Mouse (Mus musculus) liver, adult 2 months (tissue): ENCODE results near the gene Scn1b.

Experiments used
- CTCF ChIP-seq: fragments of 200-500 bp; IDR thresholded peaks from 2 replicates; pipeline ENCODE4 v1.5.1; 2011; ENCODE audit warnings: low read depth, low read length, control low read depth
- POLR2A ChIP-seq: fragments of 200-500 bp; IDR thresholded peaks from 2 replicates; pipeline ENCODE4 v1.6.1; 2011; ENCODE audit warnings: low read length, control low read depth; ENCODE audit not compliant: insufficient read depth; ENCODE audit errors: extremely low read depth

GRCm38 (mm10) chr7:31123697-31124096 is 3.1 kb downstream of the Scn1b start:
- no peak for TF ChIP-seq POLR2A
- no peak for TF ChIP-seq CTCF
